Mouse (Mus musculus) forebrain, embryonic 10.5 days (tissue): ENCODE results near the gene Ptprh. TPM values are rescaled to one million over a fixed set of nuclear protein-coding genes. Genes with fewer than 3 reads are reported as not detected.

Experiments used
- DNase-seq: peaks from one replicate; pipeline ENCODE4 v3.0.0-alpha.2; 2017; ENCODE audit warnings: low spot score; ENCODE audit errors: extremely low spot score
- H3K27ac ChIP-seq: fragments of 300-500 bp; sonication (generic); 2 replicates; pipeline ENCODE4 v1.5.1; 2016; ENCODE audit warnings: mild to moderate bottlenecking
- H3K27me3 ChIP-seq: fragments of 300-500 bp; sonication (generic); 2 replicates; pipeline ENCODE4 v1.6.1; 2016; ENCODE audit warnings: mild to moderate bottlenecking; ENCODE audit not compliant: poor library complexity, severe bottlenecking
- H3K36me3 ChIP-seq: fragments of 300-500 bp; sonication (generic); replicated peaks from 2 replicates; pipeline ENCODE4 v1.6.1; 2016; ENCODE audit warnings: mild to moderate bottlenecking, moderate library complexity
- H3K4me1 ChIP-seq: fragments of 300-500 bp; sonication (generic); 2 replicates; pipeline ENCODE4 v1.6.1; 2016
- H3K4me3 ChIP-seq: fragments of 300-500 bp; sonication (generic); 2 replicates; pipeline ENCODE4 v1.5.1; 2016; ENCODE audit warnings: mild to moderate bottlenecking, moderate library complexity
- H3K9me3 ChIP-seq: fragments of 300-500 bp; sonication (generic); 2 replicates; pipeline ENCODE4 v1.6.1; 2016; ENCODE audit warnings: mild to moderate bottlenecking, moderate library complexity
- WGBS: fragments of 180-500 bp; shearing (Covaris S2); methylation state at CpG from one replicate; pipeline ENCODE4 v1.1.7; 2016; 5-methylcytosine and 5-hydroxymethylcytosine counted together
- polyA plus RNA-seq: library from polyadenylated mRNA; unstranded; fragments of >200 nt; fragmentation: Nextera tagmentation; extraction: Ambion mirVana; gene quantifications from 2 replicates; pipeline ENCODE4 v1.2.1, GENCODE M21; 2016

Ptprh gene
- polyA plus RNA-seq, 1 experiment from 2014 or later, result 0.06 TPM

DNA sequence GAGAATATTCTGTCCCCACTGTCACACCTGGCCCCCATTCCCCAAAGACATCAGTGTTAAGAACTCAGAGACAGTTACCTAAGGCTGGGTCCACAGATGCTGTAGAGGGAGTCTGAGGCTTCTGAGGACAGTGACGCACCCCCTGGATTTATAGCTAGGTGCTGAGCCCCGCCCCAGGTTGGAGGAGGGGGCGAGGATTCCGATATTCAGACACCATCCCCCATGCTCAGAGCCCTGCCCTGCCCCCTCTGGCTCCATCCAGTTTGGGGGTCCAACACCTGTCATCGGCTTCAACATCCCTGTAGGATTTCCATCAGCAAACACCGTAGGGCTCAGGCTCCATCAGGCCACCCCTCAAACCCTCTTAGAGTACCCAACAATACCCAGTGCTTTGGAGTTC is 88.0 kb downstream of the Ptprh start:
- 67% methylated on average over 6 of the region's 6 CpGs for WGBS
- DNase-seq, result no peak
- Histone ChIP-seq H3K4me3 (no peak overlapping the region; the same call in 1 of the 2 replicates), H3K9me3 (peaks cover 4% of the 10 kb centered on the region; the same call in 1 of the 2 replicates), H3K27ac (peak overlapping the region; percentile 48), H3K36me3 (no peaks in the 10 kb centered on the region), H3K4me1 (peaks cover 41% of the 10 kb centered on the region), H3K27me3 (peaks cover 16% of the 10 kb centered on the region)

DNA sequence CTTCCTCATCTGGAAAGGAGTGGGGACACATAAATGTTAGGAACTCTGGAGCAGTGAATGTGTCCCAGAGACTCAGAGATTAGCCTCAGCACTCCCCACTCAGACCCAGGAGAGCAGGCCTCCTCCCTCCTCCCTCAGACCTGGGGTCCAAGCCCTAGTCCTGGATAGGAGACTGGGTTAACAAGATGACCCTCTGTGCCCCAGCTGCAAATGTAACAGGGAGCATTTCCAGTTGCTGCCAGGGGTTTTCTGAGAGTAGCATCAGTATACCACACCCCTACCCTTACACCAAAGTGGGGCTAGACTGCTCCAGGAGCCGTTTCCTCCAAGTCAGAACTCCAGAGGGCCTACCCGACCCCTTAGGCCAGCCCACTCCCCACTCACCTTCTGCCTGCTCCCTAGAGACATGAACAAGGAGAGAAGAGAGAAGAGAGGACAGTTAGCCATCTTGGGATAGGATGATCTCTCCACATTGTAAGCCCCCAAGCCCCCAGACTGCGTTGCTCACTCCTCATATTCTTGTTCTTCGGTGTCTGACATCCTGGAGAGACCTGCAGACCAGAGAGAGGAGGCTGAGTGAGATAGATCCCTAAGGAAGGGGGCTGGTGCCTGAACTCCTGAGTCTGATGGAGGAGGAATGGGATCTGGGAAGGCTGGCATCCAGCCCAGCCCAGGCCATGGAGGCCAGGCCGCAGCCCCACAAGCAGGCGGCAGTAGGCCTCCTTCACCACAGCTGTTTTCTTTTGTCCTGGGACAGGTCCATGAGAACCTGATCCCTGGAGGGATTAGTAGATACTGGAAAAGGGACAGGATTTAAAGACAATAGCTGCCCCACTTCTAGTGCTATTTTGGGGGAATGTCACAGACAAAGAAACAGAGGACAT is 89.8 kb downstream of the Ptprh start:
- WGBS, result 51% methylated on average over 6 of the region's 6 CpGs
- peak overlapping the region; percentile 71 for H3K27ac ChIP-seq
- H3K27me3 ChIP-seq, result peaks cover 5% of the 10 kb centered on the region
- H3K36me3 ChIP-seq, result no peaks in the 10 kb centered on the region
- DNase-seq, result no peak
- H3K4me3 ChIP-seq, result 0 out of 2 replicates have a peak overlapping the region, but pooled peaks have one; percentile 7
- peaks cover 47% of the 10 kb centered on the region for H3K4me1 ChIP-seq
- H3K9me3 ChIP-seq, result peaks cover 4% of the 10 kb centered on the region; the same call in 1 of the 2 replicates

DNA sequence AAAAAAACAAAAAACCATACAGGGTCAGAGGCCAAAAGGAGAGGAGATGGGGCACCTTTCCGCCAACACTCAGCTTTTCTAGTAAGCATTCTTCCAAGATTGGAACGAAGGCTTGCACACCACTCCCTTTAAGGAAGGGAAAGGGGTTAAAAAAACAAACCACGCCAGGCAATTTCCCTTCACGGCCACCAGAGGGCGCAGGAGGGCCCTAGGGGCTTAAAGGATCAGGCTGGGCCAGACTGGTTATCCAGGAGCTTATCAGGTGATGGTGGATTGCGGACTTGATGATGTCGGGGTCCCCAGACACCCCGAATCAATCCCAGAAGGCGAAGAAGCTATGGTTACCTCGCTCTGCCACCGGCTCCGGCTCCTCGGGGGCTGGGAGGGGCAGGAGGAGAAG is 90.6 kb downstream of the Ptprh start:
- WGBS, result 35% methylated on average over 13 of the region's 13 CpGs
- H3K36me3 ChIP-seq, result no peaks in the 10 kb centered on the region
- peaks cover 4% of the 10 kb centered on the region; the same call in 1 of the 2 replicates for H3K9me3 ChIP-seq
- DNase-seq, result peak; percentile 56
- H3K4me1 ChIP-seq, result peaks cover 47% of the 10 kb centered on the region
- peaks cover 10% of the 10 kb centered on the region for H3K27me3 ChIP-seq
- peak overlapping the region; percentile 71; the same call in 1 of the 2 replicates for H3K27ac ChIP-seq
- H3K4me3 ChIP-seq, result no peak overlapping the region

DNA sequence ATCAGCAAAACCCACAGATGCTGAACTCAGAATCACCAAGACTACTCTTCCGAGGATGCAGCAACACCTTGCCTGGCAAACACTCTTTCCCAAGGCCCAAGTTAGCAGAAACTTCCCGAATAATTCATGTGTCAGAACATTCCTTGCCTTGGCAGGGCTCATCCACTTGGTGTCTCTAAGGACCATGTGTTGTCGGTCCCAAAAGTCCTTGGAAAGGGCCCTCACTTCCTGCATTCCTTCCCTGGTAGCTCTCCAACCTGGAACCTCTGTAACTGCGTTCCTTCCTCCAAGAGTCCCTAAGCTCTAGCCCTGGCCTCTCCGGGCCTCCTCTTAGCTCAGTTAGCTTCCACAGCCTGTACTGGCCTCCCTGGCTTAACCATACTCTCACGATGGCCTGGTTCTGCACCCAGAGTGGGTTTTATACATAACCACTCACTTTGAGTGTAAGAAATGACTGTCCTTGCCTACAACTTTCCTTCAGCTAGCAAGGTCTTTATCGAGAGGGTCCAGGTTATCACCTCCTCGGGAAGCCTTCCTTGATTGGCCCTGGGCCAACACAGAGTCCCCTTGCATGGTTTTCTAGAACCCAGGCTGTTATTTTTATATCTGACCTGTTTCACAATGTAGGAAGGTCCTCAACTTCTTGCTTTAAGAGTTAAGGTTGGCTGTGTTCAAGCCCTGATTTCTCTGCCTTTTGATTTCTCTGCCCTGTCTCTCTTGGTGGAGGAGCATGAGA is 92.2 kb downstream of the Ptprh start:
- DNase-seq, result no peak
- Histone ChIP-seq H3K36me3 (no peaks in the 10 kb centered on the region), H3K9me3 (peaks cover 4% of the 10 kb centered on the region; the same call in 1 of the 2 replicates), H3K4me3 (no peak overlapping the region), H3K4me1 (peaks cover 43% of the 10 kb centered on the region), H3K27me3 (peaks cover 10% of the 10 kb centered on the region), H3K27ac (no peak overlapping the region)
- 83% methylated on average over 8 of the region's 8 CpGs for WGBS

DNA sequence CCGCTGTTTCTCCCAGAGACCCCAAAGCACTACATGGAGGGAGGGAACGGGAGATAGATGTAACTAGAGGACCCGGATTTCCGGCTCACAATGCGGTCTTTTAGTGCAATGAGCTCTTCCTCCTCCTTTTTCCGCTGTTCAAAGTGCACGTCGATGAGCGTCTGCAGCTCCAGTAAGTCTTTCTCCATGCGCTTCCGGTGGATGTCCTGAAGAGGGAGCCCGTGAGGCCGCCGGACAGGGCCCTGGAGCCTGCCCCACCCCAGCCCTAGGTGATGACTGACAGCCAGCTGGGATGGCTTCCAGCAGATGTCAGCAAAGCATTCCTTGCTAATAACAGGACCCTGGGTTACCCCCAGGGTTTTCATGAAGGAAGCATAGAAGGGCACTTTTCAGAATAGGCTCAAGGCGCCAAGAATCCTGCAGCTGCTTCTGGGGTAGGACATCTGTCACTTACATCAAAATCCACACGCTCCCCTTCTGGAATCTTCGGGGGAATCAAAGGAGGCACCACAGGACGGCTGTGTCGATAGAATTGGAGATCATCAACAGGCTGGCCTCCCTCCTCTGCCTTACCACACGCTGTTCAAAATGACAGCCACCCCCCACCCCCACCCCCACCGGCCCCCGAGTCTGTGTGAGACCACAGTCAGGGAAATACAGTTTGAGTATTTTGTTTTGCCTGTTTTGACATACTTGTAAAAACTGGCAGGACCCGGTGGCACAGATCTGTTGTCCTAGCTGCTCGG is 93.8 kb downstream of the Ptprh start:
- H3K36me3 ChIP-seq, result no peaks in the 10 kb centered on the region
- H3K4me3 ChIP-seq, result no peak overlapping the region; the same call in 1 of the 2 replicates
- peak; percentile 77 for DNase-seq
- WGBS, result 24% methylated on average over 24 of the region's 24 CpGs
- H3K27ac ChIP-seq, result 0 out of 2 replicates have a peak overlapping the region, but pooled peaks have one; percentile 44
- H3K27me3 ChIP-seq, result peaks cover 10% of the 10 kb centered on the region
- peaks cover 29% of the 10 kb centered on the region for H3K4me1 ChIP-seq
- H3K9me3 ChIP-seq, result peaks cover 4% of the 10 kb centered on the region; the same call in 1 of the 2 replicates

DNA sequence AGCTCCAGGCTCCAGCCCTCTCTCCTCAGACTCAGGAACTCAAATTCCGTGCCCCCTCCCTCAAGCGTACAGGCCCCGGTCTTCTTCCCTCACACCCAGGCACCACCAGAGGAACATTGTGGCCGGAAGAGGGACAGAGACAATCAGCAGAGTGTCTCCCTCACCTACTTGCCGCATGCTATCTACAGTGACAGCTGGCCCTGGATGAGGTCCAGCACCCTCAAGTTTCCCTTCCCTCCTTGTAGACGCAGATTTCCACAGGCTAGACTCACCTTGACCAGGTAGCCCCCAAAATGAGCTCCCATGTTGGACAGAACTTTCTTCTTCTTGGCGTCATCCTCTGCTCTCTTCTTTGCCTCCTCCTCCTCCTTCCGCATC is 95.1 kb downstream of the Ptprh start:
- H3K36me3 ChIP-seq, result no peaks in the 10 kb centered on the region
- WGBS, result 85% methylated on average over 8 of the region's 8 CpGs
- H3K4me1 ChIP-seq, result peaks cover 17% of the 10 kb centered on the region
- no peak overlapping the region for H3K27ac ChIP-seq
- H3K4me3 ChIP-seq, result no peak overlapping the region
- no peak for DNase-seq
- H3K9me3 ChIP-seq, result no peaks in the 10 kb centered on the region
- H3K27me3 ChIP-seq, result peaks cover 10% of the 10 kb centered on the region

DNA sequence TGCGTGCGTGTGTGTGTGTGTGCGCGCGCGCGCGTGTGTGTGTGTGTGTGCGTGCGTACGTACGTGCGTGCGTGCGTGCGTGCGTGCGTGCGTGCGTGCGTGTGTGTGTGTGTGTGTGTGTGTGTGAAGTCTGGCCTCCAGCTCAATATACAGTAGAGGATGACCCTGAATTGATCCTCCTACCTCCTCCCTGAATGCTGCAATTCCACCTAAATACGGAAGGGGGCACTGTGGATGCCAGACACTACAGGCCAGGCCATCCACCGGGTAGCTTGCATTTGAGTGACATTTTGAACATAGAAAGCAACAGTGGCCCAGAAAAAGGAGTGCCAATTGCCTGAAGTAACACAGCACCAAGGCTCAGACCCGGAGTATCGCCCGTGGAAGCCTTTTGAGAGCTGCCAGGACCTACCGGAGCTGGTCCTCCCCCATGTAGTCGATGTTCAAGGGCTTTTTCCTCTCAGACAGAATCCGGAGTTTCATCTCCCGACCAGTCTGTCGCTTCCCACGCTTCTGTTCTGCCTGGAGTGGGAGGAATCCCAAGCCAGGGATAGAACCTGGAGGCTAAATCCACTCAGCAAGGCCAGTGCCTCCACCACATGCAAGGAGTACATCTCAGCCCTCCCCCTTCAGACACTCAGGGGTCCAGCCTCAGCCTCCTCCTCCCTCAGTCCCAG is 95.6 kb downstream of the Ptprh start:
- 75% methylated on average over 32 of the region's 32 CpGs for WGBS
- H3K27ac ChIP-seq, result no peak overlapping the region
- no peaks in the 10 kb centered on the region for H3K9me3 ChIP-seq
- no peak for DNase-seq
- no peaks in the 10 kb centered on the region for H3K36me3 ChIP-seq
- peaks cover 10% of the 10 kb centered on the region for H3K27me3 ChIP-seq
- no peak overlapping the region for H3K4me3 ChIP-seq
- H3K4me1 ChIP-seq, result peaks cover 13% of the 10 kb centered on the region

DNA sequence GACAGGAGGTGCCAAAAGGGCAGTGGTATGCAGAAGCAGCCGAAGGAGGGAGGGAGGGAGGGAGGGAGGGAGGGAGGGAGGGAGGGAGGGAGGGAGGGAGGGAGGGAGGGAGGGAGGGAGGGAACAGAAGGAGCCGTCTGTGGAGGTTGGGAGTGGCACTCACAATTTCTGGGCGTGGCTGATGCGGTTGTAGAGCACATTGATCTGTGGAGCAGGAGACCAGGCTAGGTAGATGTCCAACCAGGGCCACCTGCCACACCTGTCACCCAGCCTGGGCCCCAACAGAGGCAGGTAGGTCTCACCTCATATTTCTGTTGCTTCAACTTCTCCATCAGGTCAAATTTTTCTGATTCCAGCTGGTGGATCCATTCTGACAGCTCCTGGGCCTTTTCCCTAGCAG is 96.6 kb downstream of the Ptprh start:
- H3K27me3 ChIP-seq, result peaks cover 10% of the 10 kb centered on the region
- no peak overlapping the region for H3K27ac ChIP-seq
- H3K4me3 ChIP-seq, result no peak overlapping the region
- no peaks in the 10 kb centered on the region for H3K36me3 ChIP-seq
- no peaks in the 10 kb centered on the region for H3K9me3 ChIP-seq
- peaks cover 18% of the 10 kb centered on the region for H3K4me1 ChIP-seq
- 81% methylated on average over 3 of the region's 4 CpGs for WGBS
- DNase-seq, result no peak

DNA sequence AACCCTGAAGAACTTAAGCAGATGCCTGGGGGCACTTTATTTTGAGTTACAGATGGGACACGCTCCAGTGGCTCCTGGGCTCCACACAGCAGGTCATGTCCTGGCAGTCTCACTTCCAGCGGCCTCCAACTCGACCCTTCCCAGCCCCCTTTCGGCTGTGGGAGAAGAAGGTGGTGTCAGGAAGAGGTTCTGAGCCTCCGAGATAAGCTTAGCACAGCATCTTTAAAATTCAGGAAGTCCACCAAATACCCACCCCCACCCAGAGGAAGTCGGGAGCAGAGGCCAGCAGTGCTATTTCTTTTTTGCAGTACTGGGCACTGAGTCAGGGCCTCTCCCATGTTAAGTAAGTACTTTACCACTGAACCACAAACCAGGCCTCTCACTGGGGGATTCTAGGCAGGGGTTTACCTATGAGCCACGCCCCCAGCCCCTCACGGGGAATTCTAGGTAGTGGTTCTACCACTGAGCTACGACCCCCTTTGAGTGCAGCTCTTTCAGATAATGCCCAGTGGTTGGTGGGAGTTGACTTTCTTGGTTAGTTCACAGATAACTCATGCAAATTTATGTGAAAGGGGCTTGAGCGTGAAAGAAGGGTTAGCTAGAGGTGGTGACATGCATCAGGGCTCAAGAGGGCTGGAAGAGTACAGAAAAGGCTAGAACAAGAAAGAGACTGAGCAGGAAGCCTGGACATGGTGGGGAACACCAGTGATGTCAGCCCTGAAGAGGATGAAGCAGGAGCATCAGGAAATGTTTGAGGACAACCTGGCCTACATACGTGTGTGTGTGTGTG is 99.0 kb downstream of the Ptprh start:
- H3K27me3 ChIP-seq, result peaks cover 10% of the 10 kb centered on the region
- H3K4me3 ChIP-seq, result no peak overlapping the region
- H3K27ac ChIP-seq, result no peak overlapping the region
- peaks cover 21% of the 10 kb centered on the region for H3K4me1 ChIP-seq
- H3K9me3 ChIP-seq, result no peaks in the 10 kb centered on the region
- no peak for DNase-seq
- H3K36me3 ChIP-seq, result no peaks in the 10 kb centered on the region
- WGBS, result 69% methylated on average over 11 of the region's 11 CpGs

DNA sequence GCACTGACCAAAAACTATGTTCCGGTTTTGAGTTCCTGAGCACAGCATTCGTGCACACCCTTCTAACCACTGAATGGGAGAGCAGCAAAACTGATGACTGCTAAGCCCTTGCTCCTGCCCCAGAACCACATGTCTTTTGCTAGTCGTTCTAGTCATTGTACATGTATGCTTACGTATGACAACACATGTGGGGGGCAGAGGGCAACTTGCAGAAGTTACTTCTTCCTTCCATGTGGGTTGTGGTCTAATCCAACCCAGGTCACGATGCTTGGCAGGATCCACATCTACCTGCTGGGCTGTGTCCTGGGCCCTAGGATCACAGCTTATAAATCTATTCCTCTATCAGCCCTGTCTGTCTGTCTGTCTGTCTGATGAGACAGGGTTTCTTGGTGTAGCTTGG is 100.0 kb downstream of the Ptprh start:
- DNase-seq, result no peak
- peaks cover 27% of the 10 kb centered on the region for H3K4me1 ChIP-seq
- no peak overlapping the region for H3K27ac ChIP-seq
- H3K27me3 ChIP-seq, result peaks cover 4% of the 10 kb centered on the region
- no peak overlapping the region for H3K4me3 ChIP-seq
- H3K9me3 ChIP-seq, result no peaks in the 10 kb centered on the region
- H3K36me3 ChIP-seq, result peaks cover 6% of the 10 kb centered on the region; the same call in 1 of the 2 replicates
- 87% methylated on average over 5 of the region's 5 CpGs for WGBS

DNA sequence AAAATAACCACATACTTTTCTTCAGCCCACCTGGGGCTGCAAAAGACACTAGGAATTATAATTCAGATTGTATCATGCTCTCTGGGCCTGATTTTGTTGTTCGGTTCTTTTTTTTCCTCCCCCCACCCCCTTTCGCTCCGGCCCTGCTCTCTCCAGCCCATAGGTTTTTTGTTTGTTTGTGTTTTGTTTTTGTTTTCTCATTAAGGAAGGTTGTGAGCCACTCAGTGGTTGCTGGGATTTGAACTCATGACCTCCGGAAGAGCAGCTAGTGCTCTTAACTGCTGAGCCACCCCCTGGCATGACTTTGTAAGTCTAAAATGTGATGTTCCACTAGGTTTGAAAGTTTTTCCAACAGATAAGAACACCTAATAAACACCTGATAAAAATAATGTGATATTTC is 100.7 kb downstream of the Ptprh start:
- Histone ChIP-seq H3K4me3 (no peak overlapping the region), H3K27me3 (no peaks in the 10 kb centered on the region), H3K9me3 (no peaks in the 10 kb centered on the region), H3K27ac (no peak overlapping the region), H3K36me3 (peaks cover 6% of the 10 kb centered on the region; the same call in 1 of the 2 replicates), H3K4me1 (peaks cover 35% of the 10 kb centered on the region)
- 84% methylated on average over 4 of the region's 4 CpGs for WGBS
- no peak for DNase-seq
